Mouse (Mus musculus): ENCODE measurements around the gene Bicra. TPM values are rescaled to one million over a fixed set of nuclear protein-coding genes. Genes with fewer than 3 reads are reported as not detected.

Gene Bicra
- 22.1 and 35.5 TPM in 2 replicates for polyA plus RNA-seq (2012; ENCODE audit: insufficient read depth, insufficient read length, missing spikeins)

DNA sequence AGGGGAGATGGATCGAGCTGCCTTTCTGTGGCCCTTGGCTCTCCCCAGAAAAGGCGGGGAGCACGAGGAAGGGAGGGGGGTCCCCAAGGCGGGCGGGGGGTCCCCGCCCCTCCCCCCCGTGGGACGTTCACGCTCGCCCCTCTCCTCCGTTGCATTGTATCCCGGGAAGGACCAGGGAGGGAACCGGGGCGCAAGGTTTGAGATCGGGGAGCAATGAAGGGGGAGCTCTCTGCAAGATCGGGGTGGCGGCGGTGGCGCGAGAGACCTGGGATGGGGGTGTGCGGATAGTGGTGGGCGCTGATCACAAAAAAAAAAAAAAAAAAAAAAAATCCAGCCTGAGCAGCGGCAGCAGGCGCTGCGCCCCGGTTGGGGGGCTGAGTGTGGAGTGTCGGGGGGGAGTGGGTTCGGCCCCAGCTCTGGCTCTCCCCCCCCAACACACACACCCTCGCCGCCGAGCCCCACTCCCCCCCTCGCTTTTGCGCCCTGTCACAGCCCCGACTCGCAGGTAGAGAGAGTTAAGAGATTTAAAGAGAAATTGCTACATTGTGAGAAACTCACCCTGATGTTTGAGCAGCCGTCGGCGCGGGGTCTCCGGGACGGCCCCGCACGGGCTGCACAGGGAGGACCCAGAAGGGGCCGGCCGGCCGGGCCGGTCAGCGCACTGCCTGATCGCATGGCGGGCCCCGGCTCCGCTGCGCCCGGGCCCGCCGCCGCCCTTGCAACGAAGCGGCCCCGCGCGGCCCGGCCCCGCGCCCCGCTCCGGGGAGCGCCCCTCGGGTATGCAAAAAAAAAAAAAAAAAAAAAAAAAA is at the start of gene Bicra:
TSS of gene Bicra (minus strand) at position 584 of the 809 bp plus-strand sequence.
- Histone ChIP-seq H3K4me1 (ENCODE audit: control insufficient read depth, insufficient read depth, low read length) (peaks cover 44% of the 10 kb centered on the region), H3K4me3 (ENCODE audit: insufficient read depth, low read length) (peak within 1 kb of the TSS; percentile 88), H3K27ac (ENCODE audit: insufficient read depth, low read depth, low read length) (peak within 1 kb of the TSS; percentile 93)
- TF ChIP-seq POLR2A (IDR thresholded peaks at IDR 0.05; ENCODE audit: borderline replicate concordance, low read depth, low read length) (no peak), CTCF (IDR thresholded peaks at IDR 0.05; ENCODE audit: low read depth, low read length) (no peak)

DNA sequence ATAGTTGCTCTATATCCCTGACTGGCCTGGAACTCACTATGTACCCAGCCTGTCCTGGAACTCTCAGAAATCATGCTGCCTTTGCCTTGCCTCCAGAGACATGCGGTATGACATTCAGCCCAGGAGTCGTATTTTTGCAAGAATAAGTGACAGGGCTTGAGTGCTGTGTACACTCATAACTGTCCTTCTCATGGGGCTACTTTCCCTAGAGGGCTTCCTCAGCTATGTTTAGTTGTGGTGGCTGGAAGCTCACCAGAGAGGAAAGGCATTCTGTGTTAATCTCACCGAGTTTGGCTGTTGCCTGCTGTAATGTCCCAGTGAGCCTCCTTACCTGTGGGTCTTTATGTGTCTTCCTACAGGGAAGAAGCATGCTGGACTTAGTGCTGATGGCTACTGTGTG is 46.9 kb upstream of the Bicra start:
- no peak overlapping the region for H3K27ac ChIP-seq (ENCODE audit: insufficient read depth, low read depth, low read length)
- no peak for TF ChIP-seq CTCF (IDR thresholded peaks at IDR 0.05; ENCODE audit: low read depth, low read length)
- TF ChIP-seq POLR2A (IDR thresholded peaks at IDR 0.05; ENCODE audit: borderline replicate concordance, low read depth, low read length), result no peak
- H3K4me3 ChIP-seq (ENCODE audit: insufficient read depth, low read length), result no peak overlapping the region
- H3K4me1 ChIP-seq (ENCODE audit: control insufficient read depth, insufficient read depth, low read length), result peaks cover 11% of the 10 kb centered on the region

DNA sequence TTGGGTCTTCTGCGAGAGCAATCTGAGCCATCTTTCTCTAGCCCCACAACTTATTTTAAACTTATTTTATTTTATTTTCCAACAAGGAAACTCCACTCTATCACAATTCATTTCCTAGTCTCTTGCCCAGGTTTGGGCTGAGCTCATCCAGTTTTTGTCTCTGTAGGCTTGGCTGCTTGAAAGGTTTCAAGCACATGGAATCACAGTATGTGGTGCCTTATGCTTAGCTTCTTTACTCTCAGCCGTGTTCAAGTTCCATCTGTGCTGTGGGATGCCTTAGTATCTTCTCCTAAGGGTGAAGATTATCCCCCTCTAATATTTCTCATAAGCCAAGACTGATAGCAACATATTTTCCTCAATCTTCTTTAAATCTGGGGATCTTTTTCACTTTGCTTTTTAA is 39.9 kb upstream of the Bicra start:
- H3K4me3 ChIP-seq (ENCODE audit: insufficient read depth, low read length), result no peak overlapping the region
- peaks cover 6% of the 10 kb centered on the region for H3K4me1 ChIP-seq (ENCODE audit: control insufficient read depth, insufficient read depth, low read length)
- no peak overlapping the region for H3K27ac ChIP-seq (ENCODE audit: insufficient read depth, low read depth, low read length)
- TF ChIP-seq POLR2A (IDR thresholded peaks at IDR 0.05; ENCODE audit: borderline replicate concordance, low read depth, low read length) (no peak), CTCF (IDR thresholded peaks at IDR 0.05; ENCODE audit: low read depth, low read length) (no peak)

DNA sequence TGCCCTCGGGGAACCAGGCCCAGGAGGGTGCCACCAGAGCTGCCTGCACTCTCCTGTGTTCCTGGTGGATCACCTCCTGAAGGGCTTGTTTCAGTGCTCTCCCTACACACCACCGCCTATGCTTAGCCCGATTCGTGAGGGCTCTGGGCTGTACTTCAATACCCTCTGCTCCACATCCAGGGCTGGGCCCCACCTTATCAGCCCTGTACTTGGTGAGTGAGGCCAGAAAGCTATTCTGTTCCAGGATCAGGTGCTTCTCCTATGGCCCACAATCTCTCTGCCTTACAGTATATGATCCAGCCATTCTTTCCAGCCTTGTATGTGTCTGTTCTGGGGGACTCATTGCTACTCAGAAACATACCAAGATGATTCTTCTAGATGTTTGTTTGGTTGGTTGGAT is 35.6 kb upstream of the Bicra start:
- no peak for TF ChIP-seq POLR2A (IDR thresholded peaks at IDR 0.05; ENCODE audit: borderline replicate concordance, low read depth, low read length)
- TF ChIP-seq CTCF (IDR thresholded peaks at IDR 0.05; ENCODE audit: low read depth, low read length), result no peak
- Histone ChIP-seq H3K4me1 (ENCODE audit: control insufficient read depth, insufficient read depth, low read length) (peaks cover 8% of the 10 kb centered on the region), H3K4me3 (ENCODE audit: insufficient read depth, low read length) (no peak overlapping the region), H3K27ac (ENCODE audit: insufficient read depth, low read depth, low read length) (no peak overlapping the region)

DNA sequence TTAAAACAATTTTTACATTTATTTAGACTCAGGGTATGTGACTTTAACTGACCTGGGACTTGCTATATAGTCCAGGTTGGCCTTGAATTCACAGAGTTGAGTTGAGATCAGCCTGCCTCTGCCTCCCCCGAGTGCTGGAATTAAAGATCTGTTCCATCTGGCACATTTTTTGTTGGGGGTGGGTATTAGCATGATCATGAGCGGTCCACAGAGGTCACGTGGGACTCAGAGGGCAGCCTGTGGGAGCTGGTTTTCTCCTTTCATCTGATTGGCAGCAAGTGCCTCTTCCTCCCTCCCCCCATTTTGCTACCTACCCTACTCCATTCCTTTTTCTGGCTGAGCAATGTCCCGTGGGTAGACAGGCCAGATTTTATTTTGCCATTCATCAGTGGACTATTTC is 32.9 kb upstream of the Bicra start:
- H3K4me3 ChIP-seq (ENCODE audit: insufficient read depth, low read length), result no peak overlapping the region
- TF ChIP-seq CTCF (IDR thresholded peaks at IDR 0.05; ENCODE audit: low read depth, low read length), result no peak
- TF ChIP-seq POLR2A (IDR thresholded peaks at IDR 0.05; ENCODE audit: borderline replicate concordance, low read depth, low read length), result no peak
- peaks cover 8% of the 10 kb centered on the region for H3K4me1 ChIP-seq (ENCODE audit: control insufficient read depth, insufficient read depth, low read length)
- no peak overlapping the region for H3K27ac ChIP-seq (ENCODE audit: insufficient read depth, low read depth, low read length)

DNA sequence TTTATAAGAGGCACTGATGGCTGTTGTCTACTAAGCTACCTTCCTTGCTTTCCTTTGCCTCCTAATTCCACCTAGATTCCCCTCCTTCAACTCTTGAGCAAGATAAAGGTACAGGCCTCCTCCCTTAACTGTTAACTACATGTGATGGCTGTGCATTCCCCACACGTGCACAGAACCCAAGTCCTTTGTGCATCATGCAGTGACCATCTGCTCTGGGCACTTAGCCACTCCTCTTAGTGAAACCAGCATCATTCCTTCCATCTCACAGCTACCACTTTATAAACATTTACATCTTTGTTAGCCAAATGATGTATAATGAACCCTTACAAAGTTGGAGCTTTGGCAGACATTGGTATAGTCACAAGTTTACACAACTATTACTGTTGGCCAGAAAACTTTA is 32.2 kb upstream of the Bicra start:
- TF ChIP-seq POLR2A (IDR thresholded peaks at IDR 0.05; ENCODE audit: borderline replicate concordance, low read depth, low read length) (no peak), CTCF (IDR thresholded peaks at IDR 0.05; ENCODE audit: low read depth, low read length) (no peak)
- Histone ChIP-seq H3K4me1 (ENCODE audit: control insufficient read depth, insufficient read depth, low read length) (peaks cover 8% of the 10 kb centered on the region), H3K4me3 (ENCODE audit: insufficient read depth, low read length) (no peak overlapping the region), H3K27ac (ENCODE audit: insufficient read depth, low read depth, low read length) (no peak overlapping the region)

DNA sequence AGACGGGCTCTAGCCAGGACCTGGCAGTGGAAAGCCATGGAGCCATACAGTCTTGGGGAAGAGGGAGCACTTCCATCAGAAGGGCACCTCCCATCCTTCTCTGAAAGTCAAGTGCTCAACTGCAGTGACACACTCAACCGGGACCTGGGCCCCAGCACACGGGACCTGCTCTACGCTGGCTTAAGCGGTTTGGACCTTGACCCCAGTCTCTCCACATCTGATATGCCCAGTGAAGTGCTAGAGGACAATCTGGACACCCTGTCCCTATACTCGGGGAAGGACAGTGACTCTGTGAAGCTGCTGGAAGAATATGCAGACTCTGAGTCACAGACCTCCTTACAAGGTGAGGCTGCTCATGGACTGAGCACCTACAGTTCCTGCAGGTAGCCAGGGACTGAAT is 24.2 kb upstream of the Bicra start:
- Histone ChIP-seq H3K4me3 (ENCODE audit: insufficient read depth, low read length) (no peak overlapping the region), H3K4me1 (ENCODE audit: control insufficient read depth, insufficient read depth, low read length) (peaks cover 45% of the 10 kb centered on the region), H3K27ac (ENCODE audit: insufficient read depth, low read depth, low read length) (peak overlapping the region; percentile 86)
- no peak for TF ChIP-seq CTCF (IDR thresholded peaks at IDR 0.05; ENCODE audit: low read depth, low read length)

DNA sequence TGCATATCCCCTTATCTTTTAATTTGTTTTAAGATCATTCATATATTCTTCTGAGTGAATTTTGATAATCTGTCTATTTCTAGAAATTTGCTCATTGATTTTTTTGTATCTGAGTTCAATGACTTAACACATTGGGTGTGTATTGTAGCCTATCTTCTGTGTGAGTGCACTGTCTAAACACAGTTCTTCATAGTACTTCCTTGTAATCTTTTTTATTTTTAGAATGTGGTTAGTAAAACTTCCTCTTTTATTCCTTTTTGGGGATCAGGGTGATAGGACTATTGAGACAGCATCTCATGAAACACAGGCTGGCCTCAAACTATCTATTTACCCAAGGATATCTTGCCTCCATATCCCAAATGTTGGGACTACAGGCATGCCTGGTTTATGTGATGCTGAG is 23.1 kb upstream of the Bicra start:
- H3K4me1 ChIP-seq (ENCODE audit: control insufficient read depth, insufficient read depth, low read length), result peaks cover 47% of the 10 kb centered on the region
- no peak for TF ChIP-seq CTCF (IDR thresholded peaks at IDR 0.05; ENCODE audit: low read depth, low read length)
- TF ChIP-seq POLR2A (IDR thresholded peaks at IDR 0.05; ENCODE audit: borderline replicate concordance, low read depth, low read length), result no peak
- H3K27ac ChIP-seq (ENCODE audit: insufficient read depth, low read depth, low read length), result peak overlapping the region; percentile 86
- H3K4me3 ChIP-seq (ENCODE audit: insufficient read depth, low read length), result no peak overlapping the region

DNA sequence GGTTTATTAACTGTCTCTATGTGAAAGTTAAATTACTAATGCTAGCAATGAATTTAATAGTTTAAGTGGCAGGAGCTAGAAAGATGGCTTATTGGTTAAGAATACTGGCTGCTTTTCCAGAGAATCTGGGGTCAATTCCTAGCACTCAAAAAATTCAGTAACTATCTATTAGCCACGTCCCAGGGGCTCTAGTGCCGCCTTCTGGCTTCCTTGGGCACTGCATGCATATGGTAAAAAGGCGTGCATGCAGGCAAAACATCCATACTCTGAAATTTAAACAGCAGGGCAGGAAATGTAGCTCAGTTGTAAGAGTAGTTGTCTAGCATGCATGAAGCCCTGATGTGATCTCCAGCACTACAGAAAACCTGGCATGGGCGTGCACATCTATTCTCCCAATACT is 15.8 kb upstream of the Bicra start:
- no peak overlapping the region for H3K4me3 ChIP-seq (ENCODE audit: insufficient read depth, low read length)
- H3K27ac ChIP-seq (ENCODE audit: insufficient read depth, low read depth, low read length), result no peak overlapping the region
- H3K4me1 ChIP-seq (ENCODE audit: control insufficient read depth, insufficient read depth, low read length), result peaks cover 6% of the 10 kb centered on the region
- peak; percentile 32; the same call in 1 of the 2 replicates for TF ChIP-seq CTCF (IDR thresholded peaks at IDR 0.05; ENCODE audit: low read depth, low read length)
- no peak for TF ChIP-seq POLR2A (IDR thresholded peaks at IDR 0.05; ENCODE audit: borderline replicate concordance, low read depth, low read length)

DNA sequence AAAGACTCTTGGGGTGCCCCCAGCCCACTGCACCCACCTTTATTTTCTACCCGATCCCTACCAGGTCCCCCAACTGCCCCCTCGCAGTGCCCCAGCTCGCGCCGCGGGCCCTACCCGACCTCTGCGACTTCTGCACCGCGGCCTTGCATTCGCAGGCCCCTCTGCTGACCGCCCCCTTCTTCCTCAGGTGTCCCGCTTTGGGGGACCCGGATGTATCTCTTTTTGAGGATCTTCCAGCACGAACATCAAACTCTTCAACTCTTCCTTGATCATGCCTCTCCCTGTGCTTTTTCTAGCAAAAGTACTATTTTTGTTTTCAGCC is 14.3 kb upstream of the Bicra start:
- Histone ChIP-seq H3K4me3 (ENCODE audit: insufficient read depth, low read length) (no peak overlapping the region), H3K4me1 (ENCODE audit: control insufficient read depth, insufficient read depth, low read length) (peaks cover 18% of the 10 kb centered on the region), H3K27ac (ENCODE audit: insufficient read depth, low read depth, low read length) (no peak overlapping the region)
- TF ChIP-seq CTCF (IDR thresholded peaks at IDR 0.05; ENCODE audit: low read depth, low read length) (no peak), POLR2A (IDR thresholded peaks at IDR 0.05; ENCODE audit: borderline replicate concordance, low read depth, low read length) (no peak)
